Mouse (Mus musculus) myocyte (in vitro differentiated cells): Measurements from ENCODE around the gene Spryd3. TPM values are rescaled to one million over a fixed set of nuclear protein-coding genes. Genes with fewer than 3 reads are reported as not detected.

Source experiments
- H3K27me3 ChIP-seq: one replicate; pipeline ENCODE4 v1.6.1; 2011; ENCODE audit not compliant: control insufficient read depth, insufficient read depth, insufficient read length
- H3K36me3 ChIP-seq: one replicate; pipeline ENCODE4 v1.6.1; 2011; ENCODE audit not compliant: control insufficient read depth, insufficient read depth
- H3K4me2 ChIP-seq: one replicate; pipeline ENCODE4 v1.6.1; 2011; ENCODE audit warnings: low read depth, control low read depth
- H3K4me3 ChIP-seq: one replicate; pipeline ENCODE4 v1.5.1; 2011; ENCODE audit warnings: mild to moderate bottlenecking, control low read depth, moderate library complexity
- H3K79me2 ChIP-seq: one replicate; pipeline ENCODE4 v1.6.1; 2011; ENCODE audit not compliant: control insufficient read depth, insufficient read depth
- H3ac ChIP-seq: one replicate; pipeline ENCODE4 v1.6.1; 2011; ENCODE audit not compliant: control insufficient read depth, insufficient read length
- CEBPB ChIP-seq: IDR thresholded peaks from 2 replicates; pipeline ENCODE4 v1.6.1; 2011; ENCODE audit warnings: mild to moderate bottlenecking, moderate library complexity; ENCODE audit not compliant: poor library complexity, insufficient read depth, severe bottlenecking
- E2F4 ChIP-seq: IDR thresholded peaks from one replicate; pipeline ENCODE4 v1.6.1; 2011; ENCODE audit warnings: mild to moderate bottlenecking, control low read depth, moderate library complexity; ENCODE audit not compliant: insufficient read depth
- MAX ChIP-seq: IDR thresholded peaks from one replicate; pipeline ENCODE4 v1.6.1; 2011; ENCODE audit warnings: low read depth, mild to moderate bottlenecking, control low read depth
- MYOD1 ChIP-seq, 3 experiments: IDR thresholded peaks; one replicate each; pipeline ENCODE4 v1.6.1; 2011; ENCODE audit warnings: control low read depth in 2 of 3, low read depth in 2 of 3, mild to moderate bottlenecking in 2 of 3, moderate library complexity in 1 of 3; ENCODE audit not compliant: insufficient read length in 2 of 3, control insufficient read depth in 1 of 3
- MYOG ChIP-seq, 3 experiments: IDR thresholded peaks; one replicate each; pipeline ENCODE4 v1.6.1; 2011; ENCODE audit warnings: control low read depth in 2 of 3, low read depth in 2 of 3, mild to moderate bottlenecking in 2 of 3; ENCODE audit not compliant: insufficient read length in 2 of 3, control insufficient read depth in 1 of 3, insufficient read depth in 1 of 3
- POLR2A ChIP-seq: IDR thresholded peaks from one replicate; pipeline ENCODE4 v1.6.1; 2011; ENCODE audit warnings: low read depth, mild to moderate bottlenecking, control low read depth, moderate library complexity; ENCODE audit not compliant: insufficient read length
- POLR2AphosphoS2 ChIP-seq: IDR thresholded peaks from one replicate; pipeline ENCODE4 v1.6.1; 2011; ENCODE audit warnings: low read depth, control low read depth; ENCODE audit not compliant: insufficient read length
- REST ChIP-seq: IDR thresholded peaks from one replicate; pipeline ENCODE4 v1.6.1; 2011; ENCODE audit warnings: mild to moderate bottlenecking, control low read depth, moderate library complexity; ENCODE audit not compliant: insufficient read depth, insufficient read length
- SRF ChIP-seq: IDR thresholded peaks from one replicate; pipeline ENCODE4 v1.6.1; 2011; ENCODE audit warnings: low read depth; ENCODE audit not compliant: control insufficient read depth, insufficient read length
- TCF12 ChIP-seq: IDR thresholded peaks from one replicate; pipeline ENCODE4 v1.6.1; 2011; ENCODE audit warnings: mild to moderate bottlenecking, control low read depth; ENCODE audit not compliant: poor library complexity, insufficient read depth, severe bottlenecking
- TCF3 ChIP-seq: IDR thresholded peaks from one replicate; pipeline ENCODE4 v1.6.1; 2011; ENCODE audit warnings: low read depth, control low read depth; ENCODE audit not compliant: insufficient read length
- USF1 ChIP-seq: IDR thresholded peaks from one replicate; pipeline ENCODE4 v1.6.1; 2011; ENCODE audit warnings: low read depth, mild to moderate bottlenecking, control low read depth, moderate library complexity
- polyA plus RNA-seq: library from polyadenylated mRNA; unstranded; fragments of >200 nt; fragmentation: generic; extraction: Trizol; gene quantifications from one replicate; pipeline ENCODE4 v1.2.1, GENCODE M21; 2012; ENCODE audit warnings: missing spikeins

Spryd3 gene
- polyA plus RNA-seq, 1 experiment = 51.0 TPM

- H3K4me2 ChIP-seq = no peak overlapping the region
- H3ac ChIP-seq = no peak overlapping the region
- TF ChIP-seq REST = no peak
- no peak for TF ChIP-seq POLR2AphosphoS2
- TF ChIP-seq USF1 = no peak
- TF ChIP-seq CEBPB = no peak
- no peak for TF ChIP-seq TCF12
- no peak for TF ChIP-seq MAX
- no peaks in the 10 kb centered on the region for H3K79me2 ChIP-seq
- H3K36me3 ChIP-seq = no peaks in the 10 kb centered on the region
- no peak overlapping the region for H3K4me3 ChIP-seq
- H3K27me3 ChIP-seq = no peaks in the 10 kb centered on the region
Measured at GRCm38 (mm10) chr15:102169064-102169463, 33.0 kb upstream of the Spryd3 start.

- Histone ChIP-seq H3K27me3 (no peaks in the 10 kb centered on the region), H3K36me3 (no peaks in the 10 kb centered on the region), H3K4me3 (no peak overlapping the region), H3K79me2 (no peaks in the 10 kb centered on the region), H3K4me2 (peak overlapping the region; percentile 55), H3ac (no peak overlapping the region)
- TF ChIP-seq POLR2AphosphoS2 (no peak), MAX (no peak), TCF3 (no peak), MYOD1 (IDR thresholded peaks at IDR 0.05; ENCODE audit: control insufficient read depth in 1 of 3, insufficient read length in 2 of 3, low read depth in 2 of 3) (peak in 2 of 3 experiments; percentile 61), REST (no peak), SRF (no peak), TCF12 (no peak), E2F4 (no peak), POLR2A (no peak), USF1 (no peak), CEBPB (no peak), MYOG (IDR thresholded peaks at IDR 0.05; ENCODE audit: control insufficient read depth in 1 of 3, insufficient read depth in 1 of 3, insufficient read length in 2 of 3, low read depth in 2 of 3) (peak in 1 of 3 experiments; percentile 26)
Measured at GRCm38 (mm10) chr15:102167620-102168021, 31.6 kb upstream of the Spryd3 start.

- Histone ChIP-seq H3K4me3 (no peak overlapping the region), H3K36me3 (no peaks in the 10 kb centered on the region), H3K27me3 (no peaks in the 10 kb centered on the region), H3K79me2 (no peaks in the 10 kb centered on the region), H3ac (no peak overlapping the region), H3K4me2 (no peak overlapping the region)
- no peak for TF ChIP-seq CEBPB
- no peak for TF ChIP-seq SRF
- no peak for TF ChIP-seq USF1
- TF ChIP-seq MYOG (IDR thresholded peaks at IDR 0.05; ENCODE audit: control insufficient read depth in 1 of 3, insufficient read depth in 1 of 3, insufficient read length in 2 of 3, low read depth in 2 of 3) = no peak
- no peak for TF ChIP-seq REST
- no peak for TF ChIP-seq MAX
- TF ChIP-seq TCF12 = no peak
- no peak for TF ChIP-seq MYOD1 (IDR thresholded peaks at IDR 0.05; ENCODE audit: control insufficient read depth in 1 of 3, insufficient read length in 2 of 3, low read depth in 2 of 3)
- no peak for TF ChIP-seq POLR2AphosphoS2
Measured at GRCm38 (mm10) chr15:102165468-102166100, 29.6 kb upstream of the Spryd3 start.

DNA sequence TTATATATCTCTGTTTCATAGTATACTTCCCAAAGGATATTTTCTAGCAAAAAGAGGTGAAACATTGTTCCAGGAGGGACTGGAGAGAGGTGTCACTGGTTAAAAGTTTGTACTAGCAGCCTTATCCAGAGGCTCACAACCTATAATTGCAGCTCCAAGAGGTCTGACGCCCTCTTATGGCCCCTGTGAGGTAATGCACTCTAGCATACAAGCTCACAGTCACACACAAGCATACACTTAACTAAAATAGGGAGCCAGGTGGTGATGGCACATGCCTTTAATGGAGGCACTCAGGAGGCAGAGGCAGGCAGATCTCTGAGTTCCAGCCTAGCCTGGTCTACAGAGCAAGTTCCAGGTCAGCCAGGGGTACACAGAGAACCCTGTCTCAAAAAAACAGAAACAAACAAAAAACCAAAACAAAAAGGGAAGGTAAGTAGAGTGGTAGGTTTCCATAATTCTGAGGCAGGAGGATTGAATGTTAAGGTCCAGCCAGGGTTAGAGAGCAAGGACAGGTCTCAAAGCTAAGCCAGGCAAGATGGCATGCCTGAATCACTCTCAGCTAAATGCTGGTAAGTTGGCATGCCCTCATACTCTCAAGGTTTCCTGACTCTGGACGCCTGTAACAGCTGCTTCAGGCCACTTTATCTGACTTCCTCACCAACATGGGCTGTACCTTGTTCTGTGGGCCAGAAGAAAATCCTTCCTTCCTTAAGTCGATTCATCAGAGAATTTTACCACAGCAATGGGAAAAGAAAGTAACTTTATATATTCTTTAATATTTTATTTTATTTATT lies 28.1 kb upstream of the Spryd3 start:
- Histone ChIP-seq H3K27me3 (no peaks in the 10 kb centered on the region), H3K36me3 (no peaks in the 10 kb centered on the region), H3ac (no peak overlapping the region), H3K4me2 (no peak overlapping the region), H3K79me2 (no peaks in the 10 kb centered on the region), H3K4me3 (no peak overlapping the region)
- TF ChIP-seq TCF12 = no peak
- TF ChIP-seq MYOD1 (IDR thresholded peaks at IDR 0.05; ENCODE audit: control insufficient read depth in 1 of 3, insufficient read length in 2 of 3, low read depth in 2 of 3) = peak in 2 of 3 experiments; percentile 57 to 58
- no peak for TF ChIP-seq E2F4
- no peak for TF ChIP-seq SRF
- TF ChIP-seq MAX = no peak
- TF ChIP-seq USF1 = no peak
- TF ChIP-seq MYOG (IDR thresholded peaks at IDR 0.05; ENCODE audit: control insufficient read depth in 1 of 3, insufficient read depth in 1 of 3, insufficient read length in 2 of 3, low read depth in 2 of 3) = peak in 1 of 3 experiments; percentile 26
